Mouse (Mus musculus) brain, embryonic 14.5 days (tissue): ENCODE measurements around the gene 1190007I07Rik.
"Not testable (repeated sequence)": the region's sequence is repeated elsewhere in the genome, so short reads cannot be mapped to it uniquely, and the experiment has no call there.

Source experiments
- CTCF ChIP-seq: fragments of 200-500 bp; IDR thresholded peaks from 2 replicates; pipeline ENCODE4 v1.5.1; 2012; ENCODE audit warnings: inconsistent platforms, mild to moderate bottlenecking, moderate library complexity, borderline replicate concordance; ENCODE audit not compliant: insufficient read depth, insufficient read length; ENCODE audit errors: extremely low read depth
- POLR2A ChIP-seq: fragments of 200-500 bp; IDR thresholded peaks from 2 replicates; pipeline ENCODE4 v1.6.1; 2012; ENCODE audit warnings: mild to moderate bottlenecking, inconsistent platforms, borderline replicate concordance; ENCODE audit not compliant: poor library complexity, insufficient read depth, insufficient read length, severe bottlenecking; ENCODE audit errors: extremely low read depth

DNA sequence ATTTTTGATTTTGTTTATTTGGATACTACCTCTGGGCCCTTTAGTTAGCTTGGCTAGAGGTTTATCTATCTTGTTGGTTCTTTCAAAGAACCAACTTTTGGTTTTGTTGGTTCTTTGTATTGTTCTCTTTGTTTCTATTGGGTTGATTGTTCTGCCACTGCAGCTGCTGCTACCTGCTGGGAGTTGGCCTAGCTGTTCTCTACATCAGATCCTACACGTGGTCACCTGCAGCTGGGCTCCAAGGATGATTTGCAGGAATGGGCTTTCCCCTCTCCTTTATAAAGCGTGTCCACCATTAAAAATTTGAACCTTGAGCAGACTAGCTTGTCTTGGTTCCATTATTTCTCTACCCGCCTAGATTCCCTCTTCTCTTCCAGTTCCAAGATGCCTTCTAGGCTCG is 28.6 kb downstream of the 1190007I07Rik start:
- TF ChIP-seq CTCF, POLR2A: not testable (repeated sequence)
